Mouse (Mus musculus) adrenal gland, postnatal 25 days (tissue): ENCODE results near the gene Abcf1. TPM values are rescaled to one million over a fixed set of nuclear protein-coding genes. Genes with fewer than 3 reads are reported as not detected.
"Not testable (repeated sequence)": the region's sequence is repeated elsewhere in the genome, so short reads cannot be mapped to it uniquely, and the experiment has no call there.

Experiments used
- DNase-seq: peaks from one replicate; pipeline ENCODE4 v3.0.0; 2021; ENCODE audit warnings: mixed read lengths
- total RNA-seq: library from RNA; stranded (reverse); gene quantifications from 2 replicates; pipeline ENCODE4 v1.2.3, GENCODE M21; 2021

The Abcf1 gene
- total RNA-seq, 1 experiment from 2014 or later: 99.5 TPM

DNA sequence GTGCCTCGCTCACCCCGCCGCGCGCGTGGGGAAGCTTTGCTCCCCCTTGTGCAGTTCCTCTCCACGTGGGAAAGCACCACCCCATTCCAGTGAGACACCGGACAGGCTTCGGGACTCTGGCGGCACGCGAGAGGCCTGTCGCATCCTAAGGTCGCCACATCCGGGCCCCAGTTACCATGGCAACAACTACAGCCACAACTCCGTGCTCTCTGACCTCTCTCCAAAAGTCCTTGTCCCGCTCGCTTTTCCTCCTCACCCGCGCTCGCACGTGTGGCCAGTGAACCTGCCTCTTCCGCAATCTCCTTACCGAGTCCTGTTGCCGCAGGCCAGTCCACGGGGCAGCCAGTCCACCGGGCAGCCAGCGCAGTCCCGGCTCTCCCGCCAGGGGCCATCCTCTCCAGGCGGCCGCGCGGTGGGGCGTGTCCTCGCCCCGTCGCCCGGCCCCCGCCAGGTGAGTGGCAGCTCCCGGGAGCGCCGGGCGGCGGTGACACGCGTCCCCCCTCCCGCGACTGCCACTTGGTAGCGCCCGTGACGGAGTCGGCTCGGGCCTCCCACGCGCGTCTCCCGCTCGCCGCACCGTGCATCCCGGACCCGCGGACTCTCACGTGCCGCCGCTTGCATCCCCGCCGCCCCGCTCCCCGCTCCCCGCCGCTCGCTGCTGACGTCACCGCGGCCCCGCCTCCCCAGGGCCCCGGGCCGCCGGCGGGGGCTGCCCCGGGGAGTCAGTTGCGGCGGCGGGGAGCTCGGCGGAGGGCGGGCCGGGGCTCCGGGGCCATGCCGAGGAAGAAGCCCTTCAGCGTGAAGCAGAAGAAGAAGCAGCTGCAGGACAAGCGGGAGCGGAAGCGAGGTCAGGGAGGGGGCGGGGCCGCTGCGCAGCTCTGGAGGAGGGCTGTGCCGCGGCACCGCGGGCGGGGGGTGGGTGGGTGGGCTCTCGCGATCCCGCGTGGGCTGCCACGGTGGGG is 10.1 kb upstream of the Abcf1 start, which contains the start of the genes Gnl1 and Prr3:
TSS of gene Gnl1 (plus strand) at position 451 of the 962 bp plus-strand sequence.
TSS of gene Prr3 (minus strand) at position 836 of the 962 bp plus-strand sequence.
- DNase-seq: peak; percentile 87

DNA sequence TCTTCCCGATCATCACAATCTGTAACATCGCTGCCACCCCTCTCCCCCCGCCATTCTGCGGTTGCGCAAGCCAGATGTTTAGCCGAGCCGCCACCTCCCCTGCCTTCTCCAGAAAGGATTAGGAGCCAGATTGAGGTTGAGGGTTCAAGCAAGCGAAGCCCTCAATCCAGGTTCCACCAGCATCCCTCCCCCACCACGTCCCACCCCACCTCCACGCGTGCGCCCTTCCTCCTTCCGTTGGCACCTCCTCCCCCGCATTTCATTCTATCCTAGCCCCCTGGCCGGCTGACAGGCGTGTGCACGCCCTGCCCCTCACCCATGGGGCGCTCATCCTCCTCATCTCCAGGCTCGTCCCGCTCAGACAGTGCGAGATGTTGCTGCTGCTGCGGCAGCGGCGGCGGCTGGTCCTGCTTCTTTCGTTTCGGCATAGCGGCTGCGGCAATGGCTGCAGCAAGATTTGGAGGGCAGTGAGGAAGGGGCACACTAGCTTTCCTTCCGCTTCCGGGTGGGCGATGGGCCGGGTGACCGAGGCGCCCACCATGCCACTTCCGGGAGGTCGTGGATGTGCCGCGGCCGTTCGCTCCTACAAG is 9.3 kb upstream of the Abcf1 start:
- no peak for DNase-seq

DNA sequence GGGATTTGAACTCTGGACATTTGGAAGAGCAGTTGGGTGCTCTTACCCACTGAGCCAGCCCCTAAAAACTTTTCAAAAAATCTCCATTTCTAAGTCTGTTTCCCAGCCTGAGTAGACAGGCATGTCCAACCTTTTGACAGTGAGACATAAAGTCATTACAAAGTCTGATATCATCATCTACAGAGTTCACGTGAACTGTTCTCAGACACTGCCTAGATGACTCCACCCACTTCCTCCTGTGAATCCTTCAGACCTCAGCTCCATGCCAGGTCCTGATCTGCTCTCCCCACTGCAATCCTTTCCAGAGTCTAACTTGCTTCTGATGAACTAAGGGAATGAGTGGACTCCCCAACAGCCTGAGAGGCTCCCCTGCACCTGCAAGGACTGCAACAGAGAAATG is 2.6 kb upstream of the Abcf1 start:
- no peak for DNase-seq

DNA sequence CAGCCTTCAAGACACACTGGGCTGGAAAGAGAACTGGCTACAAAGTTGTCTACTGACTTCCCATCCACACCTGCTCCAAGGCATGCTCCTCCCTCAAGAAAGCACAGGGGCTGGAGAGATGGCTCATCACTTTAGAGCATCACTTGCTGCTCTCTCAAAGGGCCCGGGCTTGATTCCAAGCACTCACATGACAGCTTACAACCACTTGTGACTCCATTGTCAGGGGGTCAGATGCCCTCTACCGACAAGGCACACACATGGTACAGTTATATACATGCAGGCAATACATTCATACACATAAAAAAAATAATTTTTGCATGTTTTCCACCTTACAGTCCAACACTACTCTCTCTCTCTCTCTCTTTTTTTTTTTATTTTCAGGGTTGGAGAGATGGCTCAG is 1.9 kb downstream of the Abcf1 start:
- no peak for DNase-seq

DNA sequence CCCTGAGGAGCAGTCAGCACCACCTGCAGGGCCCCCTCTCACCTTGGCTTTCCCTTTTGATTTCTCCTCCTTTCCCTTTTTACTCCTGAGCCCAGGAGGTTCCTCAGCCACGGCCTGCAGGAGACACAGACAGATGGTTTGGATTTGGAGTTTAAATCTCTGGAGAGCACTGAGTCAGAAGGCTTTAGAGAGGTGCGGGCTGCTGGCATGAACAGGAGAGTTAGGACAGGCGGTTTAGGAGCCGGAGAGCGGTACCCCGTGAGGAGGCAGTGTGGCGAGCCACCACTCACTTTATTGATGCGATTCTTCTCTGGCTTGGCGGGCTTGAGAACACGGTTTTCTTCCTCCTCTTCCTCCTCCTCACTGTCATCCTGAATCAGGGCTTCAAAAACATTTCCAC is 6.3 kb downstream of the Abcf1 start:
- DNase-seq: no peak

DNA sequence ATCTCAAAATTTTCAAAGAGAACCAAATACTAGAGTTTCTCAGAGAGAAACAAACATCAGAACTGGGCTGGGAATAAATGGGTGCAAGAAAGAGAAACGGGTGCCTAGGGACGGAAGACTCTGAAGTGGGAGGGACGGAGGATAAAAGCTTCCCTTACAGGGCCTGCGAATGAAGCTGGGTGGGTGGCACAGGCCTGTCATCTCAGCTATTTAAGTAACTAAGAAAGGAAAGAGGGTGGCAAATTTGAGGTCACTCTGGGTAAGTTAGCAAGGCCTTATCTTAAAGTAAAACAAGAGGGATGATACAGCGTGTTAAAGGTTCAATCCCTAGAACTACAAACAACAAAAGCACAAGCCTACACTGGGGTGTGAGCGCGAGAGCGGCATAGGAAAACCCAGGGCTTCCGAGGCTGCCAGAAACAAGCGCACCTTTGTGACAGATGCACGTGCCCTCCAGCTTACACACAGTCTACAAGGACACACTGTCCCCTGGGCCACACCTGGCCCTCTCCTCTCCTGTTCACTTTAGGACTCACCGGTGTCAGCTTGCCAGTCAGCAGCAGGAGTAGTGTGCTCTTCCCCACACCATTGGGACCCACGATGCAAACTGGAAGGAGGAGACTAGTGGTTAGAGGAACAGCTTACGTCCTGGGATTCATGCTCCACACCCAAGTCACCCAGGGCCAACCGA is 10.9 kb downstream of the Abcf1 start:
- DNase-seq: no peak

DNA sequence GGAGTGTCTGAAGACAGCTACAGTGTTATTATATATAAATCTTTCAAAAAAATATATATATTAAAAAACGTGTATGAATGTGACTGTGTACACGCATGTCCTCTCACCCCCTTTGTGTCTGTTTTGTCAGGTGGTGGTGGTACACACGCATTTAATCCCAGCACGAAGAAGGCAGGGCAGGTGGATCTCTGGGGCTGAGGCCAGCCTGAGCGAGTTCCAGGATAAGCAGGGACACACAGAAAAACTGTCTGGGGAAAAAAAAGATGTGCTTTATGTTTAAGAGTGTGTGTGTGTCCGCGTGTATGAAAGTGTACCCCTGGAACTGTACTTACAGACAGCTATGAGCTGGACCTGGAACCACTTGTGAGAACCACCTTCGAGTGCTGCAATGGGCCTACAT is 14.9 kb downstream of the Abcf1 start:
- DNase-seq: no peak

DNA sequence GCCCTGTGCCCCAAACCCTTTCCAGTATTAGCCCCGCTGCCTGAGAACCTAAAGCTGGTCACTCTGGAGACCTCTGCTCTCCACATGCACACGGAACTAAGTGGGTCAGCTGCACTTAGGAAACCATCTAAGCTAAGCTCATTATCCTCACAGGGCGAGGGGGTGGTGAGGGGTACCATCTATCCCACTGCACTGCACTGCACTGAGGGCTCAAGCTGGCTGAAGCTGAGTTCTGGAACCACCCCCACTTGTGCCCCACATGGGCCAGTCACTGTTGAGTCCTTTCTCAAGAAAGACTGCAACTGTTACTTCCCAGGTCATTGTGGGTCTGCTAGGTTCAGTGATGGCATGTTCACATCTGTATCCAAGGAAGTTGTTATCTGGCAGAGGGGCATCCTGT is 17.0 kb downstream of the Abcf1 start:
- DNase-seq: not testable (repeated sequence)

DNA sequence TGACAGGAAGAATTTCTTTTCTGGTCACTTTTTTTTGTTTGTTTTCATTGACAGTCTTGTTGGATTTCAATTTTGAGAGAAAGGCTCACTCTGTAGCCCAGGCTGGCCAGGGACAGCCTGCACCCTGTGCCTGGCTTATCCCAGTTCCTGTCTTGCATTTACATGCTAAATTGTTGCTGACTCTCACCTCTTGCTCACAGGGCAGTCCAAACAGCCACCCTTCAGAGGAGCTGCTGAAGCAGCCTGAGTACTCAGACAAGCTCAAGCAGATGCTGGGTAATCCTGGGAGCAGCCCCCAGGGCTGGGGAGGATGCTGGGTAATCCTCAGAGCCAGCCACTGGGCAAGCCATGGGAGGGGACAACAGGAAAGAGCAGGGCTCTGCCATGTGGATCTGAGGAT is 18.6 kb downstream of the Abcf1 start:
- not testable (repeated sequence) for DNase-seq

DNA sequence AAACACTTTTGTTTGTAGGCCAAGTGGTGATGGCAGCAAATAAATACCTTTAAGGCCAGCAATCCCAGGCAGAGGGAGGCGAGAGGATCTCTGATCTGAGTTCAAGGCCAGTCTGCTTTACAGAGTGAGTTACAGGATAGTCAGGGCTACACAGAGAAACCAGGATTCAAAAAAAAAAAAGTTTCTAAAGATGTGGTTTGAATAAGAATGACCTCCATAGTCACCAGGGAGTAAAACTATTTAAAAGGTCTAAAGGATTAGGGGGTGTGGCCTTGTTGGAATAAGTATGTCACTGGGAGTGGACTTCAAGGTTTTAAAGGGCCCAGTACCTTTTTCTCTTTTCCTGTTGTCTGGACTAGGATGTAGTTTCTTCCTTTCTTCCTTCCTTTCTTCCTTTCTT is 29.6 kb downstream of the Abcf1 start:
- DNase-seq: no peak

DNA sequence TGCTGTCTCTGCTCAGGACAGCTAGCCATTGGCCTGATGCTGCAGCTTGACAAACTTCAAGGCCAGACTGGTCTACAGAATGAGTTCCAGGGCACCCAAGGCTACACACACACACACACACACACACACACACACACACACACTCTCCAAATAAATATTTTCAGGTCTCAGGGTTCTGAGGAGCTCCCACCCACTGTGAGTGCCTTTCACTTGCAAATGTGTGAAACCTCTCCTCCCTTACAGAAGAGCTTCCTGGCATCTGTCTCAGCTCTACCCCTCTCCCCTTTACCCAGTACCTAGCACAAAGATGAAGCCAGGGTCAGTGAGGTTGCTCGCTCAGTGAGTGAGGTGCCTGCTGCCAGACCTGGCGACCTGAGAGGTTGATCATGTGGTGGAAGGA is 30.5 kb downstream of the Abcf1 start:
- no peak for DNase-seq

DNA sequence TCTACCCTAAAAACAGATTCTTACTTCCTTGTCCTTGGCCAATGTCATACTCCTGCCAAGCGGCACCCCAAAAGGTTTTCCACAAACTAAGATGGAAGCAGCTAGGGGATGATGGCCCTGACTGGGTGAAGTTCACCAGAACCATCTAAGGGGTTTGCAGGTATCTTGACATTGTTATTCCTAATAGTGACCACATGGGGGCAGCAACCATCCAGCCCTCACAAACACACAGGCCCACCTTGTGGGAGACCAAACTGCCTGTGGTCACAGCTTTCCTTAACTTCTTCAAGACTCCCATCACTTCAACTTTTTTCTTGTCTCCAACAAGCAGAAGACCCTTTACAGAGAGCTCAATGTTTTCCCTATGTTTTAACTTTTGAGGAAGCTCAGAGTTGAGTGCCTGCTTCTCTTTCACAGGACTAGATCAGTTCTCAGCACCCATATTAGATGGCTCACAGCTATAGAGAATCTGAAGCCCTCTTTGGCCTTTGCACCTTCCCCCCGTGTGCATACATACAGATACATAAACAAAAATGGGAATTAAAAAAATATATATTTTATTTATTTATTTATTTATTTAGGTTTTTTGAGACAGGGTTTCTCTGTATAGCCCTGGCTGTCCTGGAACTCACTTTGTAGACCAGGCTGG is 31.7 kb downstream of the Abcf1 start:
- DNase-seq: peak; percentile 28

DNA sequence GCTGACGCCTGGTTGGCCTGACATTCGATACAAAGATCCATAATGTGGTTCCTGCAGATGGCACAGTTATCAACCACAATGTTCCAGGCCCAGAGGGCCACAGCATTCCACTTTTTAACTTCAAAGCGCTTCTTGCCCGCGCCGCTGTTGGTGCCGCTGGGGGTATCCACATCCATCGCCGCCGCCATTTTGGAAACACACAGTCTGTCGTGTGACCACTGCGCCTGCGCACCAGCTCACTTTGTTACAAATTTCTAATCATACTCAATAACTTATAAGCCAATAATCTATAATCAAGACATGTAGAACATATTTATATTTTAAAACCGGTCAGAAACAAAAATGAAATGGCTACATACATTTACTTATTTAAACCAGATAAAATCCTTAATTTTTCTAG is 33.8 kb downstream of the Abcf1 start:
- not testable (repeated sequence) for DNase-seq

DNA sequence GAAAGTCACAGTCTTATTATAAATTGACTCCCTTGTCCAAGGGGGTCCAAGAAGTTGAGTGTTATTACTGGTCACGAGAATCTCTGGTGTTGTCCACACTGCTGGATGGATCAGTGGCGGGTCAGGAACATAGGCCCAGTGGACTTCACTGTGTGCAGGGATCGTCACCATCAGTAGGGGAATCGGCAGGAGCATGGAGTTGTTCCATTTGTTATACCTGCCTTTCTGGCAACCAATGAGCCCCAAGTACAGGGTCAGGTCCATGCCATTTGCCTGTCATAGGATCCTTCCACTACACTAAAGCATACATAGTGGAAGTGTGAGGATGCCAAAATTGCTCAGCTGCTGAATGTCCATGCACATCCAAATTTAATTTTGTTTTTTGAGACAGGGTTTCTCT is 37.0 kb downstream of the Abcf1 start:
- DNase-seq: no peak

DNA sequence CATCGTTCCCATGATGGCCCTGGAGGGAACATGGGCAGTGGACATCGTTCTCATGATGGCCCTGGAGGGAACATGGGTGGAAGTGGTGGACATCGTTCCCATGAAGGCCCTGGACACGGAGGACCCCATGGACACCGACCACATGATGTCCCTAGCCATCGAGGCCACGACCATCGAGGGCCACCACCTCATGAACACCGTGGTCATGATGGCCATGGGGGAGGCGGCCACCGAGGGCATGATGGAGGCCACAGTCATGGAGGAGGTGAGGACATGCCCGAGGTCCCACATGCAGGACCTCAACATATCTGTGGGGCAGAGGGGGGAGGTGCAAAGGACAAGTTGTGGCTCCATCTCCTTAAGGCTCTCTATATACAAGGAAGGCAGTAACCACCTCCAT is 38.9 kb downstream of the Abcf1 start:
- DNase-seq: no peak

DNA sequence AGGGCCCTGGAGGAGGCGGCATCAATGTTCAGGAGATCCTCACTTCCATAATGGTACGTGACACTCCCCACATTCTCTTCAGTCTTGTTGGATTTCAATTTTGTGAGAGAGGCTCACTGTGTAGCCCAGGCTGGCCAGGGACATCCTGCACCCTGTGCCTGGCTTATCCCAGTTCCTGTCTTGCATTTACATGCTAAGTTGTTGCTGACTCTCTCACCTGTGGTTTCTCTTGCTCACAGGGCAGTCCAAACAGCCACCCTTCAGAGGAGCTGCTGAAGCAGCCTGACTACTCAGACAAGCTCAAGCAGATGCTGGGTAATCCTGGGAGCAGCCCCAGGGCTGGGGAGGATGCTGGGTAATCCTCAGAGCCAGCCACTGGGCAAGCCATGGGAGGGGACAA is 40.0 kb downstream of the Abcf1 start:
- DNase-seq: no peak

DNA sequence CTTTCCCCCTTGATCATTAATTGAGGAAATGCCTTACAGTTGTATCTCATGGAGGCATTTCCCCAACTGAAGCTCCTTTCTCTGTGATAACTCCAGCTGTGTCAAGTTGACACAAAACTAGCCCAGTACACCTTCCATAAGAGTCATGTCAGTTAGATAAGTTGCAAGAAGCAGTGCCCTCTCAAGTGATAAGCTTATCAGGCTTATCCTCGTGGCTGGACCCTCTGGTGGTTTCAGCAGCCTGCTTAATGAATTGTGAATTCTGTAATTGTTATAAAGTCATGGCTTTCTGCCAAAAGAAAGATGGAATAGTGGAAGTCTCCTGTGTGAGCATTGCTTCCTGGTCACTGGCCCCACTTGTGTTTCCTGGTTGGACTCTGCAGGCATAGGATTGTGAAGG is 42.1 kb downstream of the Abcf1 start:
- no peak for DNase-seq

DNA sequence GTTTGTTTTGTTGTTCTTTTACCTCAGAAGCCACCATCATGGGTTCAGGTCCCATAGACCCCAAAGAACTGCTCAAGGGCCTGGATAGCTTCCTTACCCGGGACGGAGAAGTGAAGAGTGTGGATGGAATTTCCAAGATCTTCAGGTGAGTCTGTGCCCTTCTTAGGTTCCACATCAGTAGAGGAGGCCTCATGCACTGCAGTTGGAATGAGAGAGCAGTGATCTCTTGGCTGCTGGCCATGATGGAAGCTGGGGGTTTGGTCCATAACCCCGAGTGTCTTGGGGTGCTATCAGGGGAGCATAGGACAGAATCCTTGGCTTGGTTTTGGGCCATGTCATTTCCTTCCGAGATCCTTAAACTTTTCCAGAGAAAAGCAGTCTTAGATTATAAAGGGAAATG is 46.3 kb downstream of the Abcf1 start:
- no peak for DNase-seq

DNA sequence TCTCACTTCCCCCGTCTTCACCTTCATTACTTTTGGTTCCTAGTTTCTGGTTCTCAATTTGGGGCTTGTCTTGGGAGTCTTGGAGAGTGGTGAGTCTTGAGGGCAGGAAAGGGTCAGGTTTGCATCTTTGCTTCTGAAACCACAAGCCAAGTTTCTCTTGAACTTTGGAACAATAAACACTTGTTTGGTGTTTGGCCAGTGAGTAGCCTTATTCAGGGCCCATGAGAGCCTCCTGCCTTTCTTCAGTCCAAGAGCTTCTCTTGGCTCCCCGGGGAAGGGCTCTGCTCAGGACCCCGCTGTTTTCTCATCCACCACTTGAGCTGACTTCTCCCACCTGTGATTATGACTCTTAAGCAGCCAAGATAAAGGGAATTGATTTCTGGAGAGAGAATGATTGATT is 47.0 kb downstream of the Abcf1 start:
- DNase-seq: no peak

DNA sequence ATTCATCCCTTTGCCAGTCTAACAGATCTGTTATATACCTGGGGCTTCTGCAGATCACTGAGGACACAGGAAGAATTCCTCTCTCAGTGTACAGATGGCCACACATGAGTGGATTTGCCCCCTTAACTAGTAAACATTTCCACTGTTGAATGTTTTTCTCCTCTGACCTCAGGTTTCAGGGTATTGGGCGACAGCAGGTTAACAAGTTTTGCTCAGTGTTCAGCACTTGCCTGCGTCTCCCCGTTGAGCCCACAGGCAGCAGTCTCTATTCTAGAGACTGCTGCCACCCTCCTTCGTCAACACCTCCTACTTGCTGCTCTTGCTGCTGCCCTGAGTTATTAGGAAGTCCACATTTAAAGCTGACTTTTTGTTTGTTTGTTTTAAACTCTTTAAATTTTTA is 47.9 kb downstream of the Abcf1 start:
- DNase-seq: no peak

DNA sequence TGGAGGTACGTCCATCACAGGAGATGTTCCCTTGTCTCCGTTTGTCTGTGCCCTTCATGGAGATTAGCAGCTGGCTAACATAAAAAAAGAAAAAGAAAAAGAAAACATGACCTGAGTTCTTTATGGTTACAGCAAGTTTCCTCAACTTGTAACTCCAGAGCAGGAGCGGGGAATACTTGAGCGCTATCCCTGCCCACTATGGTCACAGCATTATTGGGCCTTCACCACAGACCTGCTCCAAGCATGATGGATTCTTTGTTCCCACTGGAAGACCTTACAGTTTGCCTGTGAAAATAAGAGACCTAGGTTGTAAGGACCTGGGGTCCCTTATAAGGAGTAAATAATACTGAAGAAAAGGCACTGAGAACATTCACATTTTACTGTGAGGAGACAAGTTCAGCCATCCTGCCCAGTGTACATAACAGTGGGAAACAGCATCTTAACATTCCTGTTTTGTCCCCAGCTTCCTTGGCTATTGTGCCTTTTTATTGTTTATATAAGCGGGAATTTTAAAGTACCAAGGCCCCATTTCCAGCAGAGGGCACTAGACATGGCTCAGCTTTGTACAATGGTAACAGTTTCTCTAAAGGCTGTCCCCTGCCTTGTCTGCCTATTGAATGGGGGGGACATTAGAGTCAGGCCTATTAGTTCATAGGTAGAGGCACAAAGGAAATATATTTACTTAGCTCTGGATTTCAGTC is 48.5 kb downstream of the Abcf1 start:
- no peak for DNase-seq

DNA sequence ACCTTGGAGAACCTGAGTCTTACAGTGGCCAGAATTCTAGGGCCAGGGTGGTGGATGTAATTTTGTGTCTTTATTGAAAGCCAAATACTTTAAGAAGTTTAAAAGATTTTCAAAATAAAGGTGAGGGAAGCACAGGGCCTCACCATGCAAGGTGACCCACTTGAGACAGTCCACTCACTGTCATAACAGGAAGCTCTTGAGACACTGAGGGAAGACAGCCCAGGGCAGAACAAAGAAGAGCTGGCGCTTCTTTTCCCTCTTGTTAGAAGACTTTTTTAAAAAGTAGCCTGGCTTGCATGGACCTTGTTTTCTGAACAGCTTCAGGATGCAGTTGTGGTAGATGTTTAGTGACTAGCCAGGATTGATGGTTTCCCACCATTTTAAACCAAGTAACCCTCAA is 49.2 kb downstream of the Abcf1 start:
- DNase-seq: no peak
